Mouse (Mus musculus): ENCODE results near the gene Fam111a.

DNA sequence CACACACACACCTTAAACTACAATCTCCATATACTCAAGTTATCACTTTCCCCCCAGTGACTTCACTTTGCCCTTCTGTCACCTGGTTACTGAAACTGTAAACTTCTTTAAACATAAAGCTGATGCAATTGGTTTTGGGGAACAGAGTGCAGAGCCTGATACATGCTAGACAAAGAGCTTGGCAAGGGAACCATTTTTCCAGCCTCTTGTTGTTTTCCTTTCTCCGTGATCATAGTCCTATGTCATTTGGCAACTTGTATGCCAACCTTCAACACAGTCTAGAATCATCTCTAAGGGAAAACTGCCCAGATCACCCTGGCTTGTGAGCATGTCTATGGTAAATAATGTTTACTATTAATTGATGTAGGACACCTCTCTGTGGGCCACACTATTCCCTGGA, 92.5 kb downstream of the Fam111a start:
- no peak for TF ChIP-seq CTCF (IDR thresholded peaks at IDR 0.05; ENCODE audit: borderline replicate concordance, insufficient read depth, low read depth, low read length)
- TF ChIP-seq POLR2A (IDR thresholded peaks at IDR 0.05; ENCODE audit: borderline replicate concordance, insufficient read depth, low read length), result no peak

All from cerebellum, adult 2 months (tissue).